Comparison of ENCODE assay signal across 9 mouse cellular contexts in genomic region chr2:65415294-65415693, GRCm38 (mm10). TPM values are rescaled to one million over a fixed set of nuclear protein-coding genes. Genes with fewer than 3 reads are reported as not detected.
A peak's percentile ranks its signal among the peaks of the same experiment; 100 is the strongest.
DNase-seq lines count a peak whose midpoint lies in the region; ATAC-seq and TF ChIP-seq lines count a peak whose summit lies in the region.
"Had no signal": no experiment of that assay in that cellular context is flagged by ENCODE, and none has a peak within 500 bp of the region (broad histone marks: within the 10 kb centered on the region; RNA-seq: fewer than 3 reads in every experiment).

No protein-coding gene starts in this region.

- H3K27me3 ChIP-seq in kidney, postnatal 0 days (ENCODE audit: insufficient read depth, low read length), result no peaks in the 10 kb centered on the region
- H3K27me3 ChIP-seq in forebrain, embryonic 11.5 days (ENCODE audit: control insufficient read depth, insufficient read depth, low read length), result no peaks in the 10 kb centered on the region
- H3K27me3 ChIP-seq in hindbrain, embryonic 16.5 days (replicated peaks; ENCODE audit: control insufficient read depth, insufficient read depth, low read length), result no peaks in the 10 kb centered on the region
- no peaks in the 10 kb centered on the region for H3K27me3 ChIP-seq in neural tube, embryonic 12.5 days (replicated peaks)

- no peak overlapping the region for H3K4me3 ChIP-seq in kidney, postnatal 0 days (replicated peaks; ENCODE audit: low read depth, low read length)
- no peak overlapping the region; the same call in 1 of the 2 replicates for H3K4me3 ChIP-seq in forebrain, embryonic 11.5 days (ENCODE audit: low read depth, low read length)
- peak overlapping the region; percentile 36 for H3K4me3 ChIP-seq in hindbrain, embryonic 16.5 days (ENCODE audit: low read length)
- H3K4me3 ChIP-seq in neural tube, embryonic 12.5 days, result no peak overlapping the region

- no peaks in the 10 kb centered on the region for H3K36me3 ChIP-seq in kidney, postnatal 0 days (ENCODE audit: insufficient read depth, low read length)
- H3K36me3 ChIP-seq in forebrain, embryonic 11.5 days (ENCODE audit: control insufficient read depth, insufficient read depth, low read length), result no peaks in the 10 kb centered on the region
- H3K36me3 ChIP-seq in hindbrain, embryonic 16.5 days (ENCODE audit: control insufficient read depth, insufficient read depth, low read length), result no peaks in the 10 kb centered on the region
- no peaks in the 10 kb centered on the region for H3K36me3 ChIP-seq in neural tube, embryonic 12.5 days

- H3K4me1 ChIP-seq in kidney, postnatal 0 days (replicated peaks; ENCODE audit: insufficient read depth, low read length), result no peaks in the 10 kb centered on the region
- H3K4me1 ChIP-seq in forebrain, embryonic 11.5 days (replicated peaks; ENCODE audit: control insufficient read depth, insufficient read depth, low read length), result no peaks in the 10 kb centered on the region
- H3K4me1 ChIP-seq in hindbrain, embryonic 16.5 days (ENCODE audit: control insufficient read depth, insufficient read depth, low read depth, low read length), result no peaks in the 10 kb centered on the region; the same call in 1 of the 2 replicates
- peaks cover 8% of the 10 kb centered on the region; the same call in 1 of the 2 replicates for H3K4me1 ChIP-seq in neural tube, embryonic 12.5 days

- H3K27ac ChIP-seq in kidney, postnatal 0 days, result no peak overlapping the region
- peak overlapping the region; percentile 63; the same call in 1 of the 2 replicates for H3K27ac ChIP-seq in forebrain, embryonic 11.5 days (ENCODE audit: low read depth, low read length)
- H3K27ac ChIP-seq in hindbrain, embryonic 16.5 days (ENCODE audit: low read depth, low read length), result peak overlapping the region; percentile 68
- no peak overlapping the region for H3K27ac ChIP-seq in neural tube, embryonic 12.5 days

- H3K4me2 ChIP-seq in kidney, postnatal 0 days (ENCODE audit: low read length), result 0 out of 2 replicates have a peak overlapping the region, but pooled peaks have one; percentile 56
- no peak overlapping the region; the same call in 1 of the 2 replicates for H3K4me2 ChIP-seq in forebrain, embryonic 11.5 days (ENCODE audit: low read depth, low read length, severe bottlenecking)
- peak overlapping the region; percentile 63 for H3K4me2 ChIP-seq in hindbrain, embryonic 16.5 days (ENCODE audit: low read length)
- H3K4me2 ChIP-seq in neural tube, embryonic 12.5 days (replicated peaks), result peak overlapping the region; percentile 58

- TF ChIP-seq CTCF in kidney, postnatal 0 days (IDR thresholded peaks at IDR 0.05; ENCODE audit: low read depth), result no peak

- H3K9ac ChIP-seq in kidney, postnatal 0 days (ENCODE audit: low read depth, low read length), result no peak overlapping the region
- no peak overlapping the region for H3K9ac ChIP-seq in forebrain, embryonic 11.5 days (ENCODE audit: low read length)
- peak overlapping the region; percentile 25; the same call in 1 of the 2 replicates for H3K9ac ChIP-seq in hindbrain, embryonic 16.5 days (ENCODE audit: low read depth, low read length)
- no peak overlapping the region for H3K9ac ChIP-seq in neural tube, embryonic 12.5 days

- no peaks in the 10 kb centered on the region for H3K9me3 ChIP-seq in kidney, postnatal 0 days (replicated peaks; ENCODE audit: low read length)
- H3K9me3 ChIP-seq in forebrain, embryonic 11.5 days (ENCODE audit: control insufficient read depth, low read length), result peaks cover 3% of the 10 kb centered on the region; the same call in 1 of the 2 replicates
- no peaks in the 10 kb centered on the region; the same call in 1 of the 2 replicates for H3K9me3 ChIP-seq in hindbrain, embryonic 16.5 days (ENCODE audit: control insufficient read depth, low read length)
- peaks cover 11% of the 10 kb centered on the region for H3K9me3 ChIP-seq in neural tube, embryonic 12.5 days

- 10% methylated on average over 2 of the region's 2 CpGs for WGBS in kidney, postnatal 0 days
- 2% methylated on average over 2 of the region's 2 CpGs for WGBS in forebrain, embryonic 11.5 days
- WGBS in hindbrain, embryonic 16.5 days, result 0% methylated on average over 2 of the region's 2 CpGs
- 1% methylated on average over 2 of the region's 2 CpGs for WGBS in neural tube, embryonic 12.5 days

- DNase-seq in kidney, postnatal 0 days (ENCODE audit: low spot score), result no peak
- no peak for DNase-seq in kidney, postnatal 4 days
- no peak for DNase-seq in forebrain, embryonic 11.5 days (ENCODE audit: low spot score)
- DNase-seq in adrenal gland, postnatal 14 days, result no peak
- DNase-seq in gastrocnemius, postnatal 14 days, result no peak
- no peak for DNase-seq in gastrocnemius, postnatal 10 days

- intact Hi-C loops in gastrocnemius, postnatal 14 days (cut with DNase I; ENCODE audit: low total_unique reads), result no loop called here

- no peak for ATAC-seq in kidney, postnatal 0 days (replicated peaks; ENCODE audit: low FRiP score, low read depth)
- peak; percentile 40 for ATAC-seq in forebrain, embryonic 11.5 days (replicated peaks; ENCODE audit: low FRiP score)
- peak; percentile 15; the same call in 1 of the 2 replicates for ATAC-seq in hindbrain, embryonic 16.5 days
- peak; percentile 38; the same call in 1 of the 2 replicates for ATAC-seq in neural tube, embryonic 12.5 days (ENCODE audit: low FRiP score, low read depth)
- ATAC-seq: inflammation-experienced regulatory T-cells, adult 6 months had no signal

RNA-seq across cellular contexts. Expression of gene Slc38a11, which starts 51.5 kb away (rescaled TPM):
- 0.82 and 0.95 TPM in 2 replicates for polyA plus RNA-seq in kidney, postnatal 0 days (2015; fragmentation: Nextera tagmentation; extraction: Ambion mirVana)
- 0.75 and 1.2 TPM in 2 replicates for polyA plus RNA-seq in forebrain, embryonic 11.5 days (2014; fragmentation: Nextera tagmentation; extraction: Ambion mirVana)
- 1.5 and 1.7 TPM in 2 replicates for polyA plus RNA-seq in hindbrain, embryonic 16.5 days (2015; fragmentation: Nextera tagmentation; extraction: Ambion mirVana)
- 0.23 and 0.24 TPM in 2 replicates for polyA plus RNA-seq in neural tube, embryonic 12.5 days (2016; fragmentation: Nextera tagmentation; extraction: Ambion mirVana)
- 19.6 and 27.8 TPM in 2 replicates for total RNA-seq in adrenal gland, postnatal 14 days (2021)
- 1 to 10 TPM in 1 of 2 experiments, under 1 TPM in 1; 0.97 to 1.2 TPM for total RNA-seq in gastrocnemius, postnatal 14 days (2021)
- 1 to 10 TPM; 1.4 to 1.5 TPM for total RNA-seq in gastrocnemius, postnatal 10 days (2021)

Comparison
In these comparisons a context has a peak if more than half of its experiments do, and no peak if none do; other contexts are left out.
1. H3K27ac ChIP-seq: peak in forebrain, embryonic 11.5 days (single experiment) and hindbrain, embryonic 16.5 days (single experiment); none in kidney, postnatal 0 days (single experiment) and neural tube, embryonic 12.5 days (single experiment).